Mouse (Mus musculus) lung, embryonic 15.5 days (tissue): ENCODE data around the gene Foxe3. TPM values are rescaled to one million over a fixed set of nuclear protein-coding genes. Genes with fewer than 3 reads are reported as not detected.

ENCODE experiments used
- ATAC-seq: fragments of 200-750 bp; cut with Nextera tagmentation; 2 replicates; pipeline ENCODE4 v1.8.0; 2017; ENCODE audit warnings: moderate number of reproducible peaks, borderline replicate concordance; ENCODE audit not compliant: low FRiP score, low TSS enrichment; ENCODE audit errors: extremely low read depth
- H3K27ac ChIP-seq: fragments of 300-500 bp; sonication (generic); 2 replicates; pipeline ENCODE4 v1.5.1; 2015; ENCODE audit warnings: moderate library complexity, mild to moderate bottlenecking, inconsistent platforms
- H3K27me3 ChIP-seq: fragments of 300-500 bp; sonication (generic); 2 replicates; pipeline ENCODE4 v1.6.1; 2015; ENCODE audit warnings: inconsistent platforms
- H3K36me3 ChIP-seq: fragments of 300-500 bp; sonication (generic); 2 replicates; pipeline ENCODE4 v1.6.1; 2015; ENCODE audit warnings: inconsistent platforms
- H3K4me1 ChIP-seq: fragments of 300-500 bp; sonication (generic); 2 replicates; pipeline ENCODE4 v1.6.1; 2015; ENCODE audit warnings: inconsistent platforms
- H3K4me2 ChIP-seq: fragments of 300-500 bp; sonication (generic); 2 replicates; pipeline ENCODE4 v1.6.1; 2015; ENCODE audit warnings: inconsistent platforms, mild to moderate bottlenecking, moderate library complexity
- H3K4me3 ChIP-seq: fragments of 300-500 bp; sonication (generic); 2 replicates; pipeline ENCODE4 v1.5.1; 2015; ENCODE audit warnings: mild to moderate bottlenecking, inconsistent platforms
- H3K9ac ChIP-seq: fragments of 300-500 bp; sonication (generic); 2 replicates; pipeline ENCODE4 v1.6.1; 2015; ENCODE audit warnings: inconsistent platforms
- H3K9me3 ChIP-seq: fragments of 300-500 bp; sonication (generic); 2 replicates; pipeline ENCODE4 v1.6.1; 2016; ENCODE audit warnings: inconsistent platforms
- WGBS: fragments of 180-500 bp; shearing (Covaris S2); methylation state at CpG from one replicate; pipeline ENCODE4 v1.1.7; 2015; 5-methylcytosine and 5-hydroxymethylcytosine counted together
- polyA plus RNA-seq: library from polyadenylated mRNA; unstranded; fragments of >200 nt; fragmentation: Nextera tagmentation; extraction: Ambion mirVana; gene quantifications from 2 replicates; pipeline ENCODE4 v1.2.1, GENCODE M21; 2015

The Foxe3 gene
- polyA plus RNA-seq, 1 experiment from 2014 or later: not detected

DNA sequence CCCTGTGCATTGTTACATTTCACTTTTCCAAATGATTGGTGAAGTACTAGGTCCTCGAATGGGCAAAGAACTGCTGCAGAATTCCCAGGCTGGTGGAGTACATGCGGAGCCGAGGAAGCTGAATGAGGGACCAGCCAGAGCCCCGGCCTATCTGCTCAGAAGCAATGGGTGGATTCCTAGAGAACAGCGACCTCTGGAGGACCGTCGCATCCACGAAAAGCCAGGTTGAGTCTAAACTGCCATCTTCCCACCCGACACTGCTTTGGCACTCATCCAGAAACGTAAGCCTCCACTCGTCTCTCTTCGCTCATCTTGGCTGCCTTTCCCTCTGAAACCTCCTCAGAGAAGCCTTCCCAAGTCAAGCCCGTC, 12.2 kb downstream of the Foxe3 start:
- H3K4me3 ChIP-seq: no peak overlapping the region
- H3K27ac ChIP-seq: no peak overlapping the region
- H3K9me3 ChIP-seq: no peaks in the 10 kb centered on the region
- no peaks in the 10 kb centered on the region for H3K36me3 ChIP-seq
- H3K4me1 ChIP-seq: peaks cover 2% of the 10 kb centered on the region
- peaks cover 85% of the 10 kb centered on the region for H3K27me3 ChIP-seq
- H3K9ac ChIP-seq: no peak overlapping the region
- no peak overlapping the region for H3K4me2 ChIP-seq
- ATAC-seq: no peak
- WGBS: 3% methylated on average over 13 of the region's 13 CpGs

GRCm38 (mm10) chr4:114912705-114913593, 12.9 kb downstream of the Foxe3 start:
- 10% methylated on average over 35 of the region's 35 CpGs for WGBS
- peaks cover 7% of the 10 kb centered on the region for H3K4me1 ChIP-seq
- H3K36me3 ChIP-seq: no peaks in the 10 kb centered on the region
- H3K27ac ChIP-seq: no peak overlapping the region
- H3K9me3 ChIP-seq: no peaks in the 10 kb centered on the region
- H3K27me3 ChIP-seq: peaks cover 92% of the 10 kb centered on the region
- ATAC-seq: no peak
- no peak overlapping the region for H3K9ac ChIP-seq
- no peak overlapping the region for H3K4me2 ChIP-seq
- H3K4me3 ChIP-seq: no peak overlapping the region

GRCm38 (mm10) chr4:114909602-114910484, 16.0 kb downstream of the Foxe3 start:
- 4% methylated on average over 20 of the region's 20 CpGs for WGBS
- Histone ChIP-seq H3K9ac (peak overlapping the region; percentile 48; the same call in 1 of the 2 replicates), H3K9me3 (no peaks in the 10 kb centered on the region), H3K27me3 (peaks cover 97% of the 10 kb centered on the region), H3K4me3 (peak overlapping the region; percentile 60), H3K4me1 (peaks cover 17% of the 10 kb centered on the region), H3K27ac (no peak overlapping the region), H3K4me2 (peak overlapping the region; percentile 95), H3K36me3 (no peaks in the 10 kb centered on the region)
- no peak for ATAC-seq

GRCm38 (mm10) chr4:114908829-114909601, 16.8 kb downstream of the Foxe3 start, which contains the start of gene Foxd2:
Gene Foxd2 (minus strand): TSS chr4:114908873.
- Histone ChIP-seq H3K4me2 (peak within 1 kb of the TSS; percentile 95), H3K27me3 (peaks cover 97% of the 10 kb centered on the region), H3K4me1 (peaks cover 17% of the 10 kb centered on the region), H3K9me3 (no peaks in the 10 kb centered on the region), H3K9ac (peak within 1 kb of the TSS; percentile 48), H3K27ac (no peak within 1 kb of the TSS), H3K4me3 (peak within 1 kb of the TSS; percentile 60), H3K36me3 (no peaks in the 10 kb centered on the region)
- ATAC-seq: peak; percentile 91
- under 1% methylated on average over 45 of the region's 64 CpGs for WGBS

- Histone ChIP-seq H3K4me2 (peak overlapping the region; percentile 95), H3K4me1 (peaks cover 17% of the 10 kb centered on the region), H3K9ac (peak overlapping the region; percentile 48), H3K4me3 (peak overlapping the region; percentile 60), H3K9me3 (no peaks in the 10 kb centered on the region), H3K27ac (no peak overlapping the region), H3K27me3 (peaks cover 97% of the 10 kb centered on the region), H3K36me3 (no peaks in the 10 kb centered on the region)
- WGBS: under 1% methylated on average over 92 of the region's 103 CpGs
- ATAC-seq: peak; percentile 44
Measured at GRCm38 (mm10) chr4:114907951-114908828, 17.6 kb downstream of the Foxe3 start.

DNA sequence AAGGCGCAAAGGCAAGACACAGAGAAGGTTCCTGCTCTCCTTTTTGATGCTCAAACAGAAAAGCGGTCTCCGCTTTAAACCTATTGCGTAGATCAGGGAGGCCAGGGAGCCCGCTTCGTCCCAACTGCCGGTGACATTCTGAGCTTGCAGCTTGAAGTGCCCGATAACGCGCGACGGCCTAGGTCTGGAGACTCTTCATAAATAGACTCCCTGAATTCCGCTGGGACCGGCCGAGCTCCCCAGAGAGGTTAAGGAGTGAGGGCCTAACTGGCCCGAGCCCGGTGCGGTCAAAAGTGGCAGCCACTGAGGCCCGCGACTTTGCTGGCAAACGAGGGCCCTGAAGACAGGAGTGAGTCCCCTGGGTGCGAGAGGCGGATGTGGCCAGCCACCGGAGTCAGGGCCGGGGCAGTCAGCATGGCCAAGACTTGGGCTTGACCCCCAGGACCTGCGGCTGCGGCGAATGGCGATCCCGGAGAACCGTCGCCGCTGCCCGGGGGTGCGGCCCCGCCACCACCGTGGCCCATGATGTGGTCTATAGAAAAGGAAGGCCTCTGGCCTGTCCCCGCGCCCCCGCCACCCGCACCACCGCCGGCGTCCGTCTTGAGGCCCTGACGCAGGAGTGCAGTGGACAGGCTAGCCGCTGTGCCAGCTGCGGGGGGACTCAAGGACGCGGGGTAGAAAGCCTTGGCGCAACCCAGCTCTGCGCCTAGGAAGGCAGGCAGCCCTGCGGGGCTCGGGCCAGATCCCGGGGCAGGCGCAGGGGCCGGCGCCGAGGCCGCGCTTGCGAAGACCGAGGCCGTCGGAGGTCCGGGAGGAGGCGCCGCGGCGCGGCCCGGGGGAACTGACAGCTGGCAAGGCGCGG, 18.5 kb downstream of the Foxe3 start:
- peaks cover 97% of the 10 kb centered on the region for H3K27me3 ChIP-seq
- H3K9me3 ChIP-seq: no peaks in the 10 kb centered on the region
- WGBS: 3% methylated on average over 74 of the region's 74 CpGs
- H3K4me2 ChIP-seq: peak overlapping the region; percentile 95
- H3K4me3 ChIP-seq: peak overlapping the region; percentile 60
- ATAC-seq: no peak
- no peak overlapping the region for H3K9ac ChIP-seq
- no peaks in the 10 kb centered on the region for H3K36me3 ChIP-seq
- no peak overlapping the region for H3K27ac ChIP-seq
- H3K4me1 ChIP-seq: peaks cover 24% of the 10 kb centered on the region

GRCm38 (mm10) chr4:114905969-114906680, 19.7 kb downstream of the Foxe3 start:
- H3K4me3 ChIP-seq: no peak overlapping the region
- peaks cover 29% of the 10 kb centered on the region for H3K4me1 ChIP-seq
- H3K4me2 ChIP-seq: no peak overlapping the region
- no peaks in the 10 kb centered on the region for H3K9me3 ChIP-seq
- peaks cover 97% of the 10 kb centered on the region for H3K27me3 ChIP-seq
- H3K27ac ChIP-seq: no peak overlapping the region
- ATAC-seq: no peak
- 41% methylated on average over 10 of the region's 10 CpGs for WGBS
- no peaks in the 10 kb centered on the region for H3K36me3 ChIP-seq
- H3K9ac ChIP-seq: no peak overlapping the region

- Histone ChIP-seq H3K9ac (no peak overlapping the region), H3K27me3 (peaks cover 97% of the 10 kb centered on the region), H3K4me1 (peaks cover 29% of the 10 kb centered on the region), H3K4me3 (no peak overlapping the region), H3K9me3 (no peaks in the 10 kb centered on the region), H3K4me2 (no peak overlapping the region), H3K27ac (no peak overlapping the region), H3K36me3 (no peaks in the 10 kb centered on the region)
- WGBS: 67% methylated on average over 3 of the region's 3 CpGs
- no peak for ATAC-seq
Measured at GRCm38 (mm10) chr4:114905501-114905900, 20.3 kb downstream of the Foxe3 start.

DNA sequence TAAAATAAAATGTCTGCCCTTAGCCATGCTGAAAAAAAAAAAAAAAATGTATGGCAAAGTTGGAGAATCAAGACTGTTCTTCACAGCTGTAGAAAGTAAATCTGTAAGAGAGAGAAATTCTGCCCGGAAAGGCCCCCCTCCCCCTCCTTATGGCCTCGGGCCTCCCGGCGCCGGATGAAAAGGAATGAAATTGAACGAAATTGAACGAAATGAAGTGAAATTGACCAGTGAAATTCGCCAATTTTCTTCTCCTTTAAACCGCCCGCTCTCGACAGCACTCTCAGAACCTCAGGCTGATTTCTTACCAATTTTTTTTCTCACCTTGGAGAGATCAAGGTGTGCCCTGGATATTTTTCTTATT, 22.4 kb downstream of the Foxe3 start:
- Histone ChIP-seq H3K4me1 (peaks cover 26% of the 10 kb centered on the region), H3K27ac (no peak overlapping the region), H3K9ac (no peak overlapping the region), H3K27me3 (peaks cover 100% of the 10 kb centered on the region), H3K36me3 (no peaks in the 10 kb centered on the region), H3K9me3 (no peaks in the 10 kb centered on the region), H3K4me3 (no peak overlapping the region), H3K4me2 (no peak overlapping the region)
- WGBS: 6% methylated on average over 11 of the region's 11 CpGs
- no peak for ATAC-seq
